Mouse (Mus musculus): Measurements from ENCODE around the gene Chd3.

- no peak for TF ChIP-seq CTCF (IDR thresholded peaks at IDR 0.05; ENCODE audit: insufficient read depth, low read depth, low read length)
- peak; percentile 58 for TF ChIP-seq POLR2A (IDR thresholded peaks at IDR 0.05; ENCODE audit: insufficient read depth, low read depth, low read length)
Measured at GRCm38 (mm10) chr11:69366157-69366854, 2.9 kb downstream of the Chd3 start.

All from olfactory bulb, adult 2 months (tissue).